Mouse (Mus musculus): ENCODE results near the gene D930048N14Rik. TPM values are rescaled to one million over a fixed set of nuclear protein-coding genes. Genes with fewer than 3 reads are reported as not detected.
"Not testable (repeated sequence)": the region's sequence is repeated elsewhere in the genome, so short reads cannot be mapped to it uniquely, and the experiment has no call there.

The D930048N14Rik gene
- polyA plus RNA-seq, 1 experiment = 0.22 TPM

DNA sequence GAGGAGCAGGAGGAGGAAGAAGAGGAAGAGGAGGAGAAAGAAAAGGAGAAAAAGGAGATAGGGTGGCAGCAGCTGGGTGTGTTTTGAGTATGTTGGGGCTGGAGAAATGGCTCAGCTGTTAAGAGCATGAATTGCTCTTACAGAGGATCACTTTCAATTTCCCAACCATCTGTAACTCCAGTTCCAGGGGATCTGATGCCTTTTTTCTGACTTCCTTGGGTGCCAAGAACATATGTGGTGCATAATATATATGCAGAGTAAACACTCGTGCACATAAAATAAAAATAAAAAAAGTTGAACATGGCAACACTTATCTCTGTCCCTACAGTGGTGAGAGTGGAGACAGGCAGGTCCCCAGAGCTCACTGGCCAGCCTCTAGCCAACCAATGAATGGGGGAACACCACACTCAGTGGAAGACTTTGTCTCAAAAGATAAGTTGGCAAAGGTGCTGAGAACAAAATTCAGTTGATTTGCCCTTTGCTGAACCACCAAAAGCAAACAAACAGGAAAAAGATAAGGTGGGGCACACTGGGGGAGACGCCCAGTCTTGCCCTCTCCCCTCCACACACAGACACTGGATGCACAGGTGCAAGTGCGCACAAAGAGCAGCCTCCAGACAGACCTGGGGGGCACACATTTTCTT is 41.4 kb upstream of the D930048N14Rik start:
- Histone ChIP-seq H3ac (ENCODE audit: control insufficient read depth, insufficient read length, low read depth) (no peak overlapping the region), H3K79me2 (ENCODE audit: control insufficient read depth, insufficient read depth) (peaks cover 32% of the 10 kb centered on the region), H3K4me3 (ENCODE audit: insufficient read depth, poor library complexity, severe bottlenecking) (no peak overlapping the region), H3K79me3 (ENCODE audit: low read depth) (peaks cover 19% of the 10 kb centered on the region), H3K36me3 (ENCODE audit: control insufficient read depth, insufficient read depth) (peaks cover 14% of the 10 kb centered on the region), H3K27me3 (ENCODE audit: control insufficient read depth, insufficient read depth, insufficient read length) (no peaks in the 10 kb centered on the region)
- TF ChIP-seq MYOD1 (IDR thresholded peaks at IDR 0.05; ENCODE audit: control insufficient read depth, insufficient read length, low read depth) (no peak), MYOG (IDR thresholded peaks at IDR 0.05; ENCODE audit: control insufficient read depth, extremely low read depth, insufficient read length) (no peak), MAX (IDR thresholded peaks at IDR 0.05) (no peak), FOSL1 (IDR thresholded peaks at IDR 0.05; ENCODE audit: insufficient read depth, low read length, poor library complexity, severe bottlenecking) (no peak), USF1 (IDR thresholded peaks at IDR 0.05; ENCODE audit: low read depth) (no peak), CTCF (IDR thresholded peaks at IDR 0.05; ENCODE audit: control insufficient read depth, insufficient read depth, insufficient read length) (no peak), CEBPB (IDR thresholded peaks at IDR 0.05; ENCODE audit: low read depth) (no peak)

- not testable (repeated sequence) for H3K27me3 ChIP-seq (ENCODE audit: control insufficient read depth, insufficient read depth, insufficient read length); H3K4me3 ChIP-seq (ENCODE audit: insufficient read depth, poor library complexity, severe bottlenecking); H3K36me3 ChIP-seq (ENCODE audit: control insufficient read depth, insufficient read depth); H3ac ChIP-seq (ENCODE audit: control insufficient read depth, insufficient read length, low read depth)
- Histone ChIP-seq H3K79me2 (ENCODE audit: control insufficient read depth, insufficient read depth) (peaks cover 27% of the 10 kb centered on the region), H3K79me3 (ENCODE audit: low read depth) (peaks cover 14% of the 10 kb centered on the region)
Observed at GRCm38 (mm10) chr11:51609940-51610339, 40.8 kb upstream of the D930048N14Rik start.

GRCm38 (mm10) chr11:51614256-51614655 is 36.5 kb upstream of the D930048N14Rik start:
- H3K4me3 ChIP-seq (ENCODE audit: insufficient read depth, poor library complexity, severe bottlenecking) = no peak overlapping the region
- H3K79me2 ChIP-seq (ENCODE audit: control insufficient read depth, insufficient read depth) = no peaks in the 10 kb centered on the region
- no peak overlapping the region for H3ac ChIP-seq (ENCODE audit: control insufficient read depth, insufficient read length, low read depth)
- TF ChIP-seq MYOD1 (IDR thresholded peaks at IDR 0.05; ENCODE audit: control insufficient read depth, insufficient read length, low read depth) = no peak
- TF ChIP-seq CTCF (IDR thresholded peaks at IDR 0.05; ENCODE audit: control insufficient read depth, insufficient read depth, insufficient read length) = no peak
- no peak for TF ChIP-seq MAX (IDR thresholded peaks at IDR 0.05)
- no peak for TF ChIP-seq FOSL1 (IDR thresholded peaks at IDR 0.05; ENCODE audit: insufficient read depth, low read length, poor library complexity, severe bottlenecking)
- TF ChIP-seq MYOG (IDR thresholded peaks at IDR 0.05; ENCODE audit: control insufficient read depth, extremely low read depth, insufficient read length) = no peak
- no peak for TF ChIP-seq USF1 (IDR thresholded peaks at IDR 0.05; ENCODE audit: low read depth)
- no peak for TF ChIP-seq CEBPB (IDR thresholded peaks at IDR 0.05; ENCODE audit: low read depth)
- H3K36me3 ChIP-seq (ENCODE audit: control insufficient read depth, insufficient read depth) = no peaks in the 10 kb centered on the region
- H3K27me3 ChIP-seq (ENCODE audit: control insufficient read depth, insufficient read depth, insufficient read length) = no peaks in the 10 kb centered on the region
- no peaks in the 10 kb centered on the region for H3K79me3 ChIP-seq (ENCODE audit: low read depth)

DNA sequence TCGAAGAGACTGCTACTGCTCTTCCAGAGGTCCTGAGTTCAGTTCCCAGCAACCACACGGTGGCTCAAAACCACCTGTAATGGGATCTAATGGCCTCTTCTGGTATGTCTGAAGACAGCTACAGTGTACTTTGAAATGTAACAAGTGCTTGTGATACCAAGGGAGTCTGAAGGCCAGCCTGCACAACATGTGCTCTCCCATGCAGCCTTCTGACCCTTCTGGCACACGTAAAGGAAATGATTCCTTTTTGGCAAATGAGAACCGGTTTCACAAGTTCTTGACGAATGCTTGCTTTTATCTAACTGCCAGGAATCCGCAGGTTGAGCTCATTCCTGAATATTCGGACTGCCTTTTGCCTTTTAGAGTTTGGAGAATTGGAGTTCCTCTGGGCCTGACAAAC is 35.6 kb upstream of the D930048N14Rik start:
- TF ChIP-seq MYOD1 (IDR thresholded peaks at IDR 0.05; ENCODE audit: control insufficient read depth, insufficient read length, low read depth) (no peak), FOSL1 (IDR thresholded peaks at IDR 0.05; ENCODE audit: insufficient read depth, low read length, poor library complexity, severe bottlenecking) (no peak), MYOG (IDR thresholded peaks at IDR 0.05; ENCODE audit: control insufficient read depth, extremely low read depth, insufficient read length) (no peak), CTCF (IDR thresholded peaks at IDR 0.05; ENCODE audit: control insufficient read depth, insufficient read depth, insufficient read length) (no peak)
- Histone ChIP-seq H3K79me3 (ENCODE audit: low read depth) (peaks cover 4% of the 10 kb centered on the region), H3K27me3 (ENCODE audit: control insufficient read depth, insufficient read depth, insufficient read length) (no peaks in the 10 kb centered on the region), H3K4me3 (ENCODE audit: insufficient read depth, poor library complexity, severe bottlenecking) (no peak overlapping the region), H3ac (ENCODE audit: control insufficient read depth, insufficient read length, low read depth) (no peak overlapping the region), H3K36me3 (ENCODE audit: control insufficient read depth, insufficient read depth) (no peaks in the 10 kb centered on the region), H3K79me2 (ENCODE audit: control insufficient read depth, insufficient read depth) (peaks cover 6% of the 10 kb centered on the region)

DNA sequence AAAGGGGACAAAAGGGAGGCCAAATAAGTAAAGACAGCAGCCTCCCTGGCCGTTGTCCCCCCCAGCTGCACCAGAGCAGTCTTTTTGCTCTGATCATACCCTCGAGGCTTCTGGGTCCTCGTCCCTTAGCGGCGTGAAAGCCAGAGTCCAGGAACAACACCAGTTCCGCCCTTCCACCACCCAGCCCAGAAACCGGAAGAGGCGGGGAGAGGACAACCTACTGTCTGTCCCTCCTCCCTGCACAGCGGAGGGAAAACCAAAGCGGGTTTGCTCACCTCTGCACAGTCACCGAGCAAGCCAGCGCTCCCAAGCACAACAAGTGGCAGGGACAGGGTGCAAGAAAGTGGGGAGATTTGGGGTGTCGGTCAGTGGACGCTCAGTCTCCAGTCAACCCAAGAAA is 35.2 kb upstream of the D930048N14Rik start:
- Histone ChIP-seq H3ac (ENCODE audit: control insufficient read depth, insufficient read length, low read depth) (peak overlapping the region; percentile 70), H3K79me3 (ENCODE audit: low read depth) (peaks cover 9% of the 10 kb centered on the region), H3K4me3 (ENCODE audit: insufficient read depth, poor library complexity, severe bottlenecking) (no peak overlapping the region), H3K36me3 (ENCODE audit: control insufficient read depth, insufficient read depth) (no peaks in the 10 kb centered on the region), H3K27me3 (ENCODE audit: control insufficient read depth, insufficient read depth, insufficient read length) (no peaks in the 10 kb centered on the region), H3K79me2 (ENCODE audit: control insufficient read depth, insufficient read depth) (peaks cover 10% of the 10 kb centered on the region)
- TF ChIP-seq FOSL1 (IDR thresholded peaks at IDR 0.05; ENCODE audit: insufficient read depth, low read length, poor library complexity, severe bottlenecking) = no peak
- peak; percentile 81 for TF ChIP-seq MAX (IDR thresholded peaks at IDR 0.05)

DNA sequence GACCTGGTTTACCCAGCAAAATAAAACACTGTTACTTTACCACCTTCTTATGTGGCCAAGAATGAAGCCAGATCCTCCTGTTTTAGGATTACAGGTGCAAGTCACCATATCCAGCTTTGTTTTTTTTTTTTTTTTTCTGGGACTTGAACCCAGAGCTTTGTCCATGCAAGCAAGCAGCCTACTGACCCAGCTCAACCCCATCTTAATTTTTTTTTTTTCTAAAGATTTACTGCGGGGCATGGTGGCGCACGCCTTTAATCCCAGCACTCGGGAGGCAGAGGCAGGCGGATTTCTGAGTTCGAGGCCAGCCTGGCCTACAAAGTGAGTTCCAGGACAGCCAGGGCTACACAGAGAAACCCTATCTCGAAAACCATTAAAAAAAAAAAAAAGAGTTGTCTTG is 34.6 kb upstream of the D930048N14Rik start:
- H3K79me3 ChIP-seq (ENCODE audit: low read depth) = peaks cover 14% of the 10 kb centered on the region
- peak overlapping the region; percentile 68 for H3ac ChIP-seq (ENCODE audit: control insufficient read depth, insufficient read length, low read depth)
- H3K36me3 ChIP-seq (ENCODE audit: control insufficient read depth, insufficient read depth); H3K27me3 ChIP-seq (ENCODE audit: control insufficient read depth, insufficient read depth, insufficient read length); H3K4me3 ChIP-seq (ENCODE audit: insufficient read depth, poor library complexity, severe bottlenecking): not testable (repeated sequence)
- H3K79me2 ChIP-seq (ENCODE audit: control insufficient read depth, insufficient read depth) = peaks cover 16% of the 10 kb centered on the region
